ENCODE assay signal across 11 mouse cellular contexts in the genomic region with DNA sequence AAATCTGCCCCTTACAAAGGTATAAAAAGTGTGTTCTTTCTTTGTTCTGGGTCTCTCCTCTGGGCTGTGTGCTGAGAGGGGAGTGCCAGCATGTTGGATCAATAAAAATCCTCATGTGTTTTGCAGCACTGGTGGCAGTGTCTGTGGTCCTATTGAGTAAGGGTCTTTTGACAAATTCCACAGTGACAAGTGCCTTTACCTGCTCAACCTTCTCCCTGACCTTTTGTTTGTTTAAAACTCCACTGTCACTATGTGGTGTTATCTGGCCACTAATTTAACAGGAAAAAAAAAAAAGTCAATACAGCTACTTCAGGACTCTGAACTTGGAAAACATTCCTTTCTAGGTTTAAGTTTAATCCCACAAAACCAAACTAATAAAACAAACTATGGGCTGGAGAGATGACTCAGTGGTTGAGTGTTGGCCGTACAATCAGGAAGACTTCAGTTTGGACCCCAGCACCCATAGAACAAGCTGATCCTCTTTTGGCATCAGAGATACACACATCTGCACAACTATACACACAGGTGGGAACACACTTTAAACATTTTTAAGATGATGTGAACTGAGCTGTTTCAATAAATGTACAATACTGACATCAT. TPM values are rescaled to one million over a fixed set of nuclear protein-coding genes. Genes with fewer than 3 reads are reported as not detected.
"Had no signal": no experiment of that assay in that cellular context is flagged by ENCODE, and none has a peak within 500 bp of the region (broad histone marks: within the 10 kb centered on the region; RNA-seq: fewer than 3 reads in every experiment).

No protein-coding gene starts in this region.

RNA-seq across cellular contexts. Expression of gene Baat, which starts 4.0 kb away (rescaled TPM):
- polyA plus RNA-seq: intestine, embryonic 14.5 days; limb, embryonic 12.5 days; limb, embryonic 15.5 days; lung, adult 2 months; lung, embryonic 16.5 days; midbrain, postnatal 0 days; neural tube, embryonic 14.5 days; spleen, adult 2 months had no signal

RNA-seq across cellular contexts. Expression of gene Acnat1, which starts 36.6 kb away (rescaled TPM):
- polyA plus RNA-seq: limb, embryonic 12.5 days; limb, embryonic 15.5 days; lung, adult 2 months; midbrain, embryonic 11.5 days; midbrain, embryonic 14.5 days; midbrain, postnatal 0 days; neural tube, embryonic 11.5 days; neural tube, embryonic 14.5 days; spleen, adult 2 months had no signal

RNA-seq across cellular contexts. Expression of gene Aldob, which starts 39.0 kb away (rescaled TPM):
- polyA plus RNA-seq: midbrain, embryonic 11.5 days; midbrain, embryonic 14.5 days; neural tube, embryonic 11.5 days had no signal
